Mouse (Mus musculus): ENCODE results near the gene Tnfrsf19. TPM values are rescaled to one million over a fixed set of nuclear protein-coding genes. Genes with fewer than 3 reads are reported as not detected.
A peak's percentile ranks its signal among the peaks of the same experiment; 100 is the strongest.

Tnfrsf19 gene
- polyA plus RNA-seq (2014; fragmentation: Nextera tagmentation; extraction: Ambion mirVana), result 27.0 and 29.7 TPM in 2 replicates

GRCm38 (mm10) chr14:61046091-61046681 is at the start of gene Tnfrsf19:
Gene Tnfrsf19, minus strand, starts transcription at chr14:61046490.
- WGBS, result 1% methylated on average over 38 of the region's 38 CpGs
- H3K9me3 ChIP-seq (ENCODE audit: control insufficient read depth, low read length), result no peaks in the 10 kb centered on the region
- DNase-seq (ENCODE audit: low spot score) (peak; percentile 90), ATAC-seq (replicated peaks; ENCODE audit: low FRiP score, low TSS enrichment, low read depth) (peak; percentile 90)
- H3K36me3 ChIP-seq (ENCODE audit: control insufficient read depth, insufficient read depth, low read length), result no peaks in the 10 kb centered on the region
- peaks cover 10% of the 10 kb centered on the region; the same call in 1 of the 2 replicates for H3K27me3 ChIP-seq (replicated peaks; ENCODE audit: control insufficient read depth, insufficient read depth, low read length)
- peaks cover 18% of the 10 kb centered on the region for H3K4me1 ChIP-seq (replicated peaks; ENCODE audit: control insufficient read depth, insufficient read depth, low read length)
- peak within 1 kb of the TSS; percentile 47 for H3K4me3 ChIP-seq (ENCODE audit: low read depth, low read length)
- peak within 1 kb of the TSS; percentile 22; the same call in 1 of the 2 replicates for H3K27ac ChIP-seq (ENCODE audit: low read depth)
- H3K4me2 ChIP-seq (ENCODE audit: low read length), result peak within 1 kb of the TSS; percentile 83
- peak within 1 kb of the TSS; percentile 37 for H3K9ac ChIP-seq (ENCODE audit: low read length)

- Histone ChIP-seq H3K27ac (ENCODE audit: low read depth) (no peak overlapping the region), H3K4me3 (ENCODE audit: low read depth, low read length) (no peak overlapping the region), H3K9me3 (ENCODE audit: control insufficient read depth, low read length) (no peaks in the 10 kb centered on the region), H3K36me3 (ENCODE audit: control insufficient read depth, insufficient read depth, low read length) (no peaks in the 10 kb centered on the region), H3K4me1 (replicated peaks; ENCODE audit: control insufficient read depth, insufficient read depth, low read length) (no peaks in the 10 kb centered on the region), H3K4me2 (ENCODE audit: low read length) (no peak overlapping the region), H3K27me3 (replicated peaks; ENCODE audit: control insufficient read depth, insufficient read depth, low read length) (no peaks in the 10 kb centered on the region), H3K9ac (ENCODE audit: low read length) (no peak overlapping the region)
- 84% methylated on average over 3 of the region's 3 CpGs for WGBS
- no peak for ATAC-seq (replicated peaks; ENCODE audit: low FRiP score, low TSS enrichment, low read depth)
- no peak for DNase-seq (ENCODE audit: low spot score)
Measured at GRCm38 (mm10) chr14:61092073-61092472, 45.8 kb upstream of the Tnfrsf19 start.

DNA sequence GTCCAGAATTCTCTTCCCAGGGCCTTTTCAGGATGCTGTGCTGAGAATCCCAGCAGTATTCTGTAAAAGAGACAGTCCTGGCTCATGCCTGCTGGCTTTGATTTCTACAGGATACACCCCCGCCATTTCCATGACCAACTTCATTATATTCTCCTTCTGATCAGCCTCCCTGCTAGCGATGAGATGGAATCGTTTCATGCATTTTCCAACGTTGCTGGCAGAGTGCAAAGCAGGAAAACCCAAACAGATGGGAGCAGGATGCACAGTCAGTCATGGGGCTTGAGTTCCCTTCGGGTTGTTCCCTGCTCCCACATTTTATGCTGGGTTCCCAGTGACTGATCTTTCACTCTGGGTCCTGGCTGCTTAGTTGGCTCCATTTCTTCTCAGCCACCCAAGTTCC is 44.7 kb upstream of the Tnfrsf19 start:
- no peak overlapping the region for H3K4me2 ChIP-seq (ENCODE audit: low read length)
- H3K36me3 ChIP-seq (ENCODE audit: control insufficient read depth, insufficient read depth, low read length), result no peaks in the 10 kb centered on the region
- DNase-seq (ENCODE audit: low spot score) (no peak), ATAC-seq (replicated peaks; ENCODE audit: low FRiP score, low TSS enrichment, low read depth) (no peak)
- H3K4me1 ChIP-seq (replicated peaks; ENCODE audit: control insufficient read depth, insufficient read depth, low read length), result no peaks in the 10 kb centered on the region
- no peak overlapping the region for H3K27ac ChIP-seq (ENCODE audit: low read depth)
- no peak overlapping the region for H3K9ac ChIP-seq (ENCODE audit: low read length)
- 81% methylated on average over 5 of the region's 5 CpGs for WGBS
- no peaks in the 10 kb centered on the region for H3K9me3 ChIP-seq (ENCODE audit: control insufficient read depth, low read length)
- H3K27me3 ChIP-seq (replicated peaks; ENCODE audit: control insufficient read depth, insufficient read depth, low read length), result no peaks in the 10 kb centered on the region
- H3K4me3 ChIP-seq (ENCODE audit: low read depth, low read length), result no peak overlapping the region

DNA sequence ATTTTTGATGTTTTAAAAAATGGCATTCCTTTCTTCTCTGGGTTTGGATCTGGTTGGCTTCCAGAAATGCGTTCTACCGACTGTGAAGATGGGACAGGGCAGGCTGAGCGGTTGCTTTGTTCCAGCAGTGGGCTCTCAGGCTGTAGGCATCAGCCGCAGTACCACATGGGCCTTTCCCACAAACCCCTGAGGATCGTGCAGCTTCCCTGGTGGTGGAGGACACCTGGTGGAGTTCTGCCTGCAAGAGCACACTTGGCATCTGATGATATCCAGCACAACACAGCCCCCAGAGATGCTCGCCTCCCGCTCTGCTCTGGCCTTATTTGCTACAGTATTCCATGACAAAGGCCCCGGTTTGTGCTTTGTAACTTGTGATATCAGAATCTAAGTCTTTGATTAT is 41.9 kb upstream of the Tnfrsf19 start:
- WGBS, result 59% methylated on average over 8 of the region's 8 CpGs
- ATAC-seq (replicated peaks; ENCODE audit: low FRiP score, low TSS enrichment, low read depth) (no peak), DNase-seq (ENCODE audit: low spot score) (no peak)
- H3K4me2 ChIP-seq (ENCODE audit: low read length), result no peak overlapping the region
- H3K27me3 ChIP-seq (replicated peaks; ENCODE audit: control insufficient read depth, insufficient read depth, low read length), result no peaks in the 10 kb centered on the region
- no peak overlapping the region for H3K9ac ChIP-seq (ENCODE audit: low read length)
- H3K36me3 ChIP-seq (ENCODE audit: control insufficient read depth, insufficient read depth, low read length), result no peaks in the 10 kb centered on the region
- no peaks in the 10 kb centered on the region for H3K4me1 ChIP-seq (replicated peaks; ENCODE audit: control insufficient read depth, insufficient read depth, low read length)
- no peaks in the 10 kb centered on the region for H3K9me3 ChIP-seq (ENCODE audit: control insufficient read depth, low read length)
- H3K4me3 ChIP-seq (ENCODE audit: low read depth, low read length), result no peak overlapping the region
- H3K27ac ChIP-seq (ENCODE audit: low read depth), result no peak overlapping the region

GRCm38 (mm10) chr14:61085325-61085724 is 39.0 kb upstream of the Tnfrsf19 start:
- Histone ChIP-seq H3K36me3 (ENCODE audit: control insufficient read depth, insufficient read depth, low read length) (no peaks in the 10 kb centered on the region), H3K27ac (ENCODE audit: low read depth) (no peak overlapping the region), H3K9me3 (ENCODE audit: control insufficient read depth, low read length) (no peaks in the 10 kb centered on the region), H3K27me3 (replicated peaks; ENCODE audit: control insufficient read depth, insufficient read depth, low read length) (no peaks in the 10 kb centered on the region), H3K4me2 (ENCODE audit: low read length) (no peak overlapping the region), H3K4me1 (replicated peaks; ENCODE audit: control insufficient read depth, insufficient read depth, low read length) (no peaks in the 10 kb centered on the region), H3K9ac (ENCODE audit: low read length) (no peak overlapping the region), H3K4me3 (ENCODE audit: low read depth, low read length) (no peak overlapping the region)
- 62% methylated on average over 3 of the region's 3 CpGs for WGBS
- peak; percentile 68 for DNase-seq (ENCODE audit: low spot score)
- ATAC-seq (replicated peaks; ENCODE audit: low FRiP score, low TSS enrichment, low read depth), result no peak

GRCm38 (mm10) chr14:61069555-61069954 is 23.3 kb upstream of the Tnfrsf19 start:
- no peak overlapping the region for H3K4me2 ChIP-seq (ENCODE audit: low read length)
- H3K4me1 ChIP-seq (replicated peaks; ENCODE audit: control insufficient read depth, insufficient read depth, low read length), result no peaks in the 10 kb centered on the region
- no peaks in the 10 kb centered on the region for H3K27me3 ChIP-seq (replicated peaks; ENCODE audit: control insufficient read depth, insufficient read depth, low read length)
- H3K36me3 ChIP-seq (ENCODE audit: control insufficient read depth, insufficient read depth, low read length), result no peaks in the 10 kb centered on the region
- DNase-seq (ENCODE audit: low spot score) (no peak), ATAC-seq (replicated peaks; ENCODE audit: low FRiP score, low TSS enrichment, low read depth) (no peak)
- WGBS, result 70% methylated on average over 1 of the region's 1 CpGs
- H3K9me3 ChIP-seq (ENCODE audit: control insufficient read depth, low read length), result no peaks in the 10 kb centered on the region
- no peak overlapping the region for H3K9ac ChIP-seq (ENCODE audit: low read length)
- H3K4me3 ChIP-seq (ENCODE audit: low read depth, low read length), result no peak overlapping the region
- H3K27ac ChIP-seq (ENCODE audit: low read depth), result no peak overlapping the region

- no peaks in the 10 kb centered on the region for H3K27me3 ChIP-seq (replicated peaks; ENCODE audit: control insufficient read depth, insufficient read depth, low read length)
- ATAC-seq (replicated peaks; ENCODE audit: low FRiP score, low TSS enrichment, low read depth) (no peak), DNase-seq (ENCODE audit: low spot score) (no peak)
- no peak overlapping the region for H3K27ac ChIP-seq (ENCODE audit: low read depth)
- H3K4me1 ChIP-seq (replicated peaks; ENCODE audit: control insufficient read depth, insufficient read depth, low read length), result peaks cover 6% of the 10 kb centered on the region; the same call in 1 of the 2 replicates
- no peak overlapping the region for H3K9ac ChIP-seq (ENCODE audit: low read length)
- H3K4me2 ChIP-seq (ENCODE audit: low read length), result no peak overlapping the region
- 39% methylated on average over 3 of the region's 3 CpGs for WGBS
- H3K36me3 ChIP-seq (ENCODE audit: control insufficient read depth, insufficient read depth, low read length), result no peaks in the 10 kb centered on the region
- H3K9me3 ChIP-seq (ENCODE audit: control insufficient read depth, low read length), result no peaks in the 10 kb centered on the region
- H3K4me3 ChIP-seq (ENCODE audit: low read depth, low read length), result no peak overlapping the region
Measured at GRCm38 (mm10) chr14:61061729-61062128, 15.4 kb upstream of the Tnfrsf19 start.

GRCm38 (mm10) chr14:61059316-61059945 is 13.1 kb upstream of the Tnfrsf19 start:
- ATAC-seq (replicated peaks; ENCODE audit: low FRiP score, low TSS enrichment, low read depth) (no peak), DNase-seq (ENCODE audit: low spot score) (no peak)
- WGBS, result 71% methylated on average over 9 of the region's 9 CpGs
- Histone ChIP-seq H3K9me3 (ENCODE audit: control insufficient read depth, low read length) (no peaks in the 10 kb centered on the region), H3K4me1 (replicated peaks; ENCODE audit: control insufficient read depth, insufficient read depth, low read length) (peaks cover 15% of the 10 kb centered on the region; the same call in 1 of the 2 replicates), H3K4me2 (ENCODE audit: low read length) (no peak overlapping the region), H3K27me3 (replicated peaks; ENCODE audit: control insufficient read depth, insufficient read depth, low read length) (0 out of 2 replicates have a peak, but pooled peaks cover 3% of the 10 kb centered on the region), H3K36me3 (ENCODE audit: control insufficient read depth, insufficient read depth, low read length) (no peaks in the 10 kb centered on the region), H3K27ac (ENCODE audit: low read depth) (no peak overlapping the region), H3K4me3 (ENCODE audit: low read depth, low read length) (no peak overlapping the region), H3K9ac (ENCODE audit: low read length) (no peak overlapping the region)

All from intestine, embryonic 14.5 days (tissue).